Comparison of ENCODE assay signal across 8 mouse cellular contexts in genomic region chr17:88652702-88653374, GRCm38 (mm10). TPM values are rescaled to one million over a fixed set of nuclear protein-coding genes. Genes with fewer than 3 reads are reported as not detected.
A peak's percentile ranks its signal among the peaks of the same experiment; 100 is the strongest.
DNase-seq lines count a peak whose midpoint lies in the region; TF ChIP-seq lines count a peak whose summit lies in the region.

No protein-coding gene starts in this region.

- H3K4me3 ChIP-seq in bone marrow, adult 2 months (replicated peaks; ENCODE audit: control insufficient read depth, low read depth, low read length) = no peak overlapping the region
- H3K4me3 ChIP-seq in embryonic fibroblast, embryonic 13.5 days (ENCODE audit: insufficient read depth, low read length) = no peak overlapping the region
- H3K4me3 ChIP-seq in lung, adult 2 months (replicated peaks; ENCODE audit: extremely low read depth, low read depth, low read length) = no peak overlapping the region
- 0 out of 2 replicates have a peak overlapping the region, but pooled peaks have one; percentile 13 for H3K4me3 ChIP-seq in olfactory bulb, adult 2 months (ENCODE audit: insufficient read depth, low read depth, low read length)

- H3K27ac ChIP-seq in bone marrow, adult 2 months (ENCODE audit: control insufficient read depth, insufficient read depth, low read depth, low read length, poor library complexity) = no peak overlapping the region
- H3K27ac ChIP-seq in embryonic fibroblast, embryonic 13.5 days (ENCODE audit: insufficient read depth, low read length) = no peak overlapping the region
- H3K27ac ChIP-seq in olfactory bulb, adult 2 months (ENCODE audit: insufficient read depth, low read depth, low read length) = no peak overlapping the region

- DNase-seq in CD4-positive, CD25-positive, alpha-beta regulatory T cell, adult 2 months (ENCODE audit: low read depth, low spot score) = peak; percentile 84
- DNase-seq in heart, postnatal 36 days = peak; percentile 63 to 82
- peak; percentile 79 to 94 for DNase-seq in layer of hippocampus, adult 18-20 months (ENCODE audit: low spot score in 2 of 2)
- DNase-seq in lung, adult 2 months = peak; percentile 68
- peak; percentile 83 for DNase-seq in thymus, postnatal 0 days (ENCODE audit: low spot score)

- 21% methylated on average over 21 of the region's 21 CpGs for WGBS in bone marrow, adult 2 months
- WGBS in lung, adult 2 months = 19% methylated on average over 21 of the region's 21 CpGs
- 13% methylated on average over 21 of the region's 21 CpGs for WGBS in olfactory bulb, adult 2 months

- intact Hi-C loops in heart, postnatal 36 days (cut with DNase I) = loop anchor here (1.0 to 5.0 kb wide), 2 partner anchors 100 to 1849 kb away; no protein-coding TSS in a partner anchor

- TF ChIP-seq CTCF in bone marrow, adult 2 months (IDR thresholded peaks at IDR 0.05; ENCODE audit: control insufficient read depth, insufficient read depth, low read length) = peak; percentile 87
- TF ChIP-seq CTCF in embryonic fibroblast, embryonic 13.5 days (IDR thresholded peaks at IDR 0.05; ENCODE audit: borderline replicate concordance, insufficient read depth, low read length) = peak; percentile 75
- TF ChIP-seq CTCF in lung, adult 2 months (IDR thresholded peaks at IDR 0.05; ENCODE audit: insufficient read depth, low read length) = peak; percentile 85
- TF ChIP-seq CTCF in olfactory bulb, adult 2 months (IDR thresholded peaks at IDR 0.05; ENCODE audit: insufficient read depth, low read depth, low read length) = peak; percentile 95

- TF ChIP-seq POLR2A in bone marrow, adult 2 months (IDR thresholded peaks at IDR 0.05; ENCODE audit: borderline replicate concordance, control insufficient read depth, low read depth, low read length) = no peak
- no peak for TF ChIP-seq POLR2A in embryonic fibroblast, embryonic 13.5 days (IDR thresholded peaks at IDR 0.05; ENCODE audit: low read depth, low read length)
- TF ChIP-seq POLR2A in lung, adult 2 months (IDR thresholded peaks at IDR 0.05; ENCODE audit: borderline replicate concordance, extremely low read depth, low read depth, low read length) = no peak
- no peak for TF ChIP-seq POLR2A in olfactory bulb, adult 2 months (IDR thresholded peaks at IDR 0.05; ENCODE audit: insufficient read depth, low read depth, low read length)

- no peaks in the 10 kb centered on the region for H3K4me1 ChIP-seq in bone marrow, adult 2 months (ENCODE audit: control insufficient read depth, insufficient read depth, low read length)
- H3K4me1 ChIP-seq in embryonic fibroblast, embryonic 13.5 days (ENCODE audit: control insufficient read depth, insufficient read depth, low read length) = no peaks in the 10 kb centered on the region
- H3K4me1 ChIP-seq in lung, adult 2 months (ENCODE audit: control insufficient read depth, insufficient read depth, low read length) = no peaks in the 10 kb centered on the region
- H3K4me1 ChIP-seq in olfactory bulb, adult 2 months (ENCODE audit: control insufficient read depth, insufficient read depth, low read length) = peaks cover 2% of the 10 kb centered on the region

RNA-seq across cellular contexts. Expression of gene Gtf2a1l, which starts 15.6 kb away (rescaled TPM):
- polyA plus RNA-seq in bone marrow, adult 2 months (2011; ENCODE audit: insufficient read depth, insufficient read length, low replicate concordance, missing spikeins) = not detected in 2 replicates
- polyA plus RNA-seq in embryonic fibroblast, embryonic 13.5 days (2011; ENCODE audit: insufficient read length, low read depth, missing spikeins) = not detected in 2 replicates
- total RNA-seq in heart, postnatal 36 days (2021) = not detected
- under 1 TPM in 1 of 2 experiments, not detected in 1; 0.35 TPM for total RNA-seq in layer of hippocampus, adult 18-20 months (2021)
- polyA plus RNA-seq in lung, adult 2 months (2012; rRNA removed) = not detected in 2 replicates
- polyA plus RNA-seq in olfactory bulb, adult 2 months (2012; ENCODE audit: insufficient read depth, insufficient read length, low replicate concordance, missing spikeins) = not detected in 2 replicates
- polyA plus RNA-seq in thymus, postnatal 0 days (2015; fragmentation: Nextera tagmentation; extraction: Ambion mirVana) = not detected in 2 replicates

RNA-seq across cellular contexts. Expression of gene Ston1, which starts 55.4 kb away (rescaled TPM):
- polyA plus RNA-seq in bone marrow, adult 2 months (2011; ENCODE audit: insufficient read depth, insufficient read length, low replicate concordance, missing spikeins) = 0.80 TPM in 1 of 2 replicates, not detected in the other
- 88.3 and 103 TPM in 2 replicates for polyA plus RNA-seq in embryonic fibroblast, embryonic 13.5 days (2011; ENCODE audit: insufficient read length, low read depth, missing spikeins)
- total RNA-seq in heart, postnatal 36 days (2021) = 10 to 100 TPM; 17.4 to 20.3 TPM
- total RNA-seq in layer of hippocampus, adult 18-20 months (2021) = 1 to 10 TPM; 9.5 to 9.8 TPM
- polyA plus RNA-seq in lung, adult 2 months (2012; rRNA removed) = 41.0 and 43.1 TPM in 2 replicates
- not detected in 2 replicates for polyA plus RNA-seq in olfactory bulb, adult 2 months (2012; ENCODE audit: insufficient read depth, insufficient read length, low replicate concordance, missing spikeins)
- 3.4 and 3.8 TPM in 2 replicates for polyA plus RNA-seq in thymus, postnatal 0 days (2015; fragmentation: Nextera tagmentation; extraction: Ambion mirVana)
